Mouse (Mus musculus): Measurements from ENCODE around the gene Tchp.

DNA sequence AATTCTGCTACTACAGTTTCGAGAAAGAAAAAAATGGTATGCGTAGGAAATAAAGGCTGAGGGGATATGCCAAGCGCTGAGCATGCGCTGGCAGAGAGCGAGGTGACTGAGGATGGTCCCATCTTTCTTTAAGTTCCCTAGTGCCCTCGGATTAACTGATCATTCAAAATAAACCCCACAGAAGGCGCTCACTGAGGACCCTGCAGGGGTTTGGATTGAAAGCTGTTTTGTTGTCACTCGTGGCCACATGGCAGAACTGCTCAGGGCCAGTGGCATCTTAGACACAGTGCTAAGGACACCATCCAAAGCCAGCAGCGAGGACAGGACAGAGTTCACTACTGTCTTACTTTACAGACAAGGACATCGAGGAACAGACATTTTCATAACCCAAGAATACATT lies 42.8 kb downstream of the Tchp start:
- TF ChIP-seq CTCF (IDR thresholded peaks at IDR 0.05; ENCODE audit: insufficient read depth, low read depth, low read length), result no peak
- no peak for TF ChIP-seq POLR2A (IDR thresholded peaks at IDR 0.05; ENCODE audit: insufficient read depth, low read depth, low read length)
